Comparison of ENCODE assay signal across 8 mouse cellular contexts in genomic region chr6:57535971-57536669, GRCm38 (mm10). TPM values are rescaled to one million over a fixed set of nuclear protein-coding genes. Genes with fewer than 3 reads are reported as not detected.
DNase-seq lines count a peak whose midpoint lies in the region; ATAC-seq and TF ChIP-seq lines count a peak whose summit lies in the region.

No protein-coding gene starts in this region.

- no peak for TF ChIP-seq POLR2A in lung, adult 2 months (IDR thresholded peaks at IDR 0.05; ENCODE audit: borderline replicate concordance, extremely low read depth, low read depth, low read length)

- peak overlapping the region; percentile 46 for H3K9ac ChIP-seq in forebrain, embryonic 15.5 days (replicated peaks)
- H3K9ac ChIP-seq in midbrain, embryonic 13.5 days (replicated peaks): peak overlapping the region; percentile 60

- H3K27ac ChIP-seq in forebrain, embryonic 15.5 days (replicated peaks): peak overlapping the region; percentile 49
- H3K27ac ChIP-seq in midbrain, embryonic 13.5 days: peak overlapping the region; percentile 42

- H3K27me3 ChIP-seq in forebrain, embryonic 15.5 days: no peaks in the 10 kb centered on the region
- no peaks in the 10 kb centered on the region for H3K27me3 ChIP-seq in midbrain, embryonic 13.5 days

- H3K4me2 ChIP-seq in forebrain, embryonic 15.5 days (replicated peaks): peak overlapping the region; percentile 86
- peak overlapping the region; percentile 80 for H3K4me2 ChIP-seq in midbrain, embryonic 13.5 days (replicated peaks)

- WGBS in lung, adult 2 months: 16% methylated on average over 14 of the region's 14 CpGs
- WGBS in forebrain, embryonic 15.5 days: 22% methylated on average over 14 of the region's 14 CpGs
- WGBS in midbrain, embryonic 13.5 days: 22% methylated on average over 14 of the region's 14 CpGs

- no peak for TF ChIP-seq CTCF in lung, adult 2 months (IDR thresholded peaks at IDR 0.05; ENCODE audit: insufficient read depth, low read length)

- no peaks in the 10 kb centered on the region for H3K36me3 ChIP-seq in forebrain, embryonic 15.5 days
- no peaks in the 10 kb centered on the region for H3K36me3 ChIP-seq in midbrain, embryonic 13.5 days

- ATAC-seq in cerebellum, adult (ENCODE audit: insufficient number of reproducible peaks, low FRiP score, low TSS enrichment): 0 out of 2 replicates have a peak, but pooled peaks have one; percentile 22
- peak; percentile 62 for ATAC-seq in forebrain, embryonic 15.5 days (replicated peaks)
- ATAC-seq in midbrain, embryonic 13.5 days: peak; percentile 59

- no peak for DNase-seq in lung, adult 2 months
- no peak for DNase-seq in lung, postnatal 14 days
- peak; percentile 12 to 39 for DNase-seq in kidney, postnatal 25 days
- DNase-seq in adrenal gland, postnatal 25 days: no peak
- no peak for DNase-seq in adrenal gland, postnatal 4 days (ENCODE audit: low spot score in 2 of 2)

- no peaks in the 10 kb centered on the region; the same call in 1 of the 2 replicates for H3K4me1 ChIP-seq in lung, adult 2 months (ENCODE audit: control insufficient read depth, insufficient read depth, low read length)
- H3K4me1 ChIP-seq in forebrain, embryonic 15.5 days: peaks cover 17% of the 10 kb centered on the region
- peaks cover 13% of the 10 kb centered on the region for H3K4me1 ChIP-seq in midbrain, embryonic 13.5 days (replicated peaks)

- H3K9me3 ChIP-seq in forebrain, embryonic 15.5 days: no peaks in the 10 kb centered on the region
- H3K9me3 ChIP-seq in midbrain, embryonic 13.5 days: no peaks in the 10 kb centered on the region

- peak overlapping the region; percentile 86 for H3K4me3 ChIP-seq in lung, adult 2 months (replicated peaks; ENCODE audit: extremely low read depth, low read depth, low read length)
- peak overlapping the region; percentile 77 for H3K4me3 ChIP-seq in forebrain, embryonic 15.5 days
- H3K4me3 ChIP-seq in midbrain, embryonic 13.5 days (replicated peaks): peak overlapping the region; percentile 86

RNA-seq across cellular contexts. Expression of gene Ppm1k, which starts 0.9 kb away (rescaled TPM):
- 1.5 and 2.9 TPM in 2 replicates for polyA plus RNA-seq in lung, adult 2 months (2012; rRNA removed)
- 7.0 and 7.8 TPM in 2 replicates for polyA plus RNA-seq in forebrain, embryonic 15.5 days (2015; fragmentation: Nextera tagmentation; extraction: Ambion mirVana)
- polyA plus RNA-seq in midbrain, embryonic 13.5 days (2015; fragmentation: Nextera tagmentation; extraction: Ambion mirVana): 6.3 and 7.5 TPM in 2 replicates
- 40.9 and 59.4 TPM in 2 replicates for total RNA-seq in adrenal gland, postnatal 25 days (2021)
- 10 to 100 TPM; 31.1 to 42.3 TPM for total RNA-seq in adrenal gland, postnatal 4 days (2021)

RNA-seq across cellular contexts. Expression of gene Herc6, which starts 44.7 kb away (rescaled TPM):
- polyA plus RNA-seq in lung, adult 2 months (2012; rRNA removed): 9.9 and 11.6 TPM in 2 replicates
- 1.6 and 2.4 TPM in 2 replicates for polyA plus RNA-seq in forebrain, embryonic 15.5 days (2015; fragmentation: Nextera tagmentation; extraction: Ambion mirVana)
- polyA plus RNA-seq in midbrain, embryonic 13.5 days (2015; fragmentation: Nextera tagmentation; extraction: Ambion mirVana): 0.82 and 1.3 TPM in 2 replicates
- 14.6 and 19.4 TPM in 2 replicates for total RNA-seq in adrenal gland, postnatal 25 days (2021)
- total RNA-seq in adrenal gland, postnatal 4 days (2021): 10 to 100 TPM; 11.6 to 16.5 TPM

Comparison
In these comparisons a context has a peak if more than half of its experiments do, and no peak if none do; other contexts are left out.
1. DNase-seq: peak in kidney, postnatal 25 days (2 of 2); none in lung, adult 2 months (single experiment), lung, postnatal 14 days (single experiment), adrenal gland, postnatal 25 days (single experiment) and adrenal gland, postnatal 4 days (0 of 2).
2. Peak in every context shown above with its lines, with median percentiles within 50 percentile points of each other: H3K4me3 ChIP-seq and ATAC-seq.